Mouse (Mus musculus): ENCODE data around the gene Pou5f1. TPM values are rescaled to one million over a fixed set of nuclear protein-coding genes. Genes with fewer than 3 reads are reported as not detected.
"Not testable (repeated sequence)": the region's sequence is repeated elsewhere in the genome, so short reads cannot be mapped to it uniquely, and the experiment has no call there.

Gene Pou5f1
- not detected in 2 replicates for polyA plus RNA-seq (2014; fragmentation: Nextera tagmentation; extraction: Ambion mirVana)

- Histone ChIP-seq H3K9ac (ENCODE audit: low read depth, low read length) (no peak within 1 kb of the TSS), H3K27me3 (ENCODE audit: control insufficient read depth, insufficient read depth, low read length) (peaks cover 52% of the 10 kb centered on the region), H3K4me2 (no peak within 1 kb of the TSS), H3K27ac (ENCODE audit: low read depth, low read length) (no peak within 1 kb of the TSS), H3K4me3 (ENCODE audit: low read depth, low read length) (no peak within 1 kb of the TSS), H3K36me3 (ENCODE audit: control insufficient read depth, insufficient read depth, low read length) (no peaks in the 10 kb centered on the region), H3K4me1 (ENCODE audit: control insufficient read depth, insufficient read depth, low read length) (no peaks in the 10 kb centered on the region), H3K9me3 (replicated peaks; ENCODE audit: control insufficient read depth, low read length) (no peaks in the 10 kb centered on the region)
- no peak for ATAC-seq (replicated peaks; ENCODE audit: insufficient number of reproducible peaks, low FRiP score, low TSS enrichment)
- WGBS (ENCODE audit: insufficient replicate concordance): 23% methylated on average over 13 of the region's 13 CpGs
These were observed at the start of gene Pou5f1 for GRCm38 (mm10) chr17:35505776-35506175. TSS of gene Pou5f1 (plus strand) at chr17:35506018.

DNA sequence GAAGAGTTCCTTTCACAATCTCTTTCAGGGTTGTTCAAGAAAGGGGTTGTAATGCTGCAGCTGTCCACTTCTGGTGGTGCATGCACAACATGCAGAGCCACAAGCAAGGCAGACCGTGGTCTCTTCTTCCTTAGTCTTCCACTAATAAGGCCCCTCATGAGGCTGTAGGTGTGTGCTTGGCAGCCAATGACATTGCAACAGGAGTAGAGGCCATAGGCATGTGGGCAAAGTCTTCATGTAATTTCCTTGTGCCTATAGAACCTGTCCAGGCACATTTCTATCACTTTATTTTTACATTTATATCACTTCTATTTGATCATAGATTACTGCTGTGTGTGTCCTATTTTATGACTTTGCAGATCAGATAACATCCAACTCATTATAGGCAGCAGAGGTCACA, 47.6 kb upstream of the Pou5f1 start:
- no CpG with 5 or more reads among the region's 1 CpGs for WGBS (ENCODE audit: insufficient replicate concordance)

DNA sequence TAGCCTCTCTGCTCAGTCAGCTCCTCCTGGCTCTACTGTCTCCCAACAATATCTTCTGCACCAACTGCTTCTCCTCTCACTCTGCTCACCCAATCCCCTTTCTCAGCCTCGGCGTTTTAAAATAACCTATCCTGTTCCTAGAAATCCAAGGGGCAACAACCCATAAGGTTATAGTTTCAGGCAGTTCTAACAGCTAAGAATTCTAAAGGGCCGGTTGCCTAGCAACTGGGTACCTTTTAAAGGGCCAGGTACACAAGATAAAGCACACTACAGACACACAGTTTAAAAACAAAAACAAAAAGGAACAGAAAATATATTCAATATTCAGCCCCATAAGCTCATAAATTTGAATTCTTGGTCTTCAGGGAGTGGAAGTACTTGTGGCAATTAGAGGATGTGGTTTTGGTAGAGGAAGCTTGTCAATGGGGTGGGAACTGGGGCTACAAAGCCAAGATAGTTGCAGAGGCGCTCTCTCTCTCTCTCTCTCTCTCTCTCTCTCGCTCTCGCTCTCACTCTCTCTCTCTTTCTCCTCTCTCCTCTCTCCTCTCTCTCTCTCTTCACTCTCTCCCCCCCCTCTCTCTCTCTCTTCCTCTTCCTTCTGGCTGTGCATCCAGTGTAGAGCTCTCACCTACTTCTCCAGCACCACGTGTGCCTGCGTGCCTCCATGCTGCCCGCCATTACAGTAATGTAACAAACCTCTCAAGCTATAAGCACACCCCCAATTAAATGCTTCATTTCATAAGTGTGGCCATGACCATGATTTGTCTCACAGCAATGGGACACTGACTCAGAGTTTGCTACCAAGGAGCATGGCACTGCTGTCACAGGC, 45.1 kb upstream of the Pou5f1 start:
- not testable (repeated sequence) for H3K27ac ChIP-seq (ENCODE audit: low read depth, low read length); H3K4me2 ChIP-seq; H3K36me3 ChIP-seq (ENCODE audit: control insufficient read depth, insufficient read depth, low read length); ATAC-seq (replicated peaks; ENCODE audit: insufficient number of reproducible peaks, low FRiP score, low TSS enrichment); H3K27me3 ChIP-seq (ENCODE audit: control insufficient read depth, insufficient read depth, low read length); H3K9ac ChIP-seq (ENCODE audit: low read depth, low read length); H3K4me1 ChIP-seq (ENCODE audit: control insufficient read depth, insufficient read depth, low read length); H3K9me3 ChIP-seq (replicated peaks; ENCODE audit: control insufficient read depth, low read length); H3K4me3 ChIP-seq (ENCODE audit: low read depth, low read length)
- WGBS (ENCODE audit: insufficient replicate concordance): 54% methylated on average over 3 of the region's 9 CpGs

More for the DNA sequence above, 47.6 kb upstream of the Pou5f1 start:
- H3K36me3 ChIP-seq (ENCODE audit: control insufficient read depth, insufficient read depth, low read length); H3K9me3 ChIP-seq (replicated peaks; ENCODE audit: control insufficient read depth, low read length); H3K27me3 ChIP-seq (ENCODE audit: control insufficient read depth, insufficient read depth, low read length); H3K4me3 ChIP-seq (ENCODE audit: low read depth, low read length); H3K4me1 ChIP-seq (ENCODE audit: control insufficient read depth, insufficient read depth, low read length); H3K27ac ChIP-seq (ENCODE audit: low read depth, low read length); H3K4me2 ChIP-seq; ATAC-seq (replicated peaks; ENCODE audit: insufficient number of reproducible peaks, low FRiP score, low TSS enrichment); H3K9ac ChIP-seq (ENCODE audit: low read depth, low read length): not testable (repeated sequence)

DNA sequence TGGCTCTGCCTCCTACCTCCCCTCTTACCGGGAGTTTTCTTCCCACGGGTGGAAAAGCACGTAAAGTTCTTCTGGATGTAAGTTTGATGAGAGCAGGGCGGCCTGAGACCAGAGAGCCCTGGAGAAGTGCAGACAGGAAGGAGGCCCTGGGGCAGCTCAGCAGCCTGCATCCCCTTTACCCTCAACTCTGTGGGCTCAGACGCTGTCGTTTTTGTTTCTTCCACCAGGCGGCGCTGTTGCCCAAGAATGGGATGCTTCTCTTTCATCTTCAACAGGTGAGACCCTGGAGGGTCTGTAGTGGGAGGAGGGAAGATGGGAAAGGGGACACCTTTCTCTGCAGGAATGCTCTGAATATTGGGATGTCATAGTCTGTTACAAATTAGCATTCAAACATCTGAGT, 40.2 kb upstream of the Pou5f1 start:
- H3K9me3 ChIP-seq (replicated peaks; ENCODE audit: control insufficient read depth, low read length); H3K4me2 ChIP-seq; H3K4me1 ChIP-seq (ENCODE audit: control insufficient read depth, insufficient read depth, low read length); H3K36me3 ChIP-seq (ENCODE audit: control insufficient read depth, insufficient read depth, low read length); ATAC-seq (replicated peaks; ENCODE audit: insufficient number of reproducible peaks, low FRiP score, low TSS enrichment); H3K9ac ChIP-seq (ENCODE audit: low read depth, low read length); H3K27ac ChIP-seq (ENCODE audit: low read depth, low read length); H3K4me3 ChIP-seq (ENCODE audit: low read depth, low read length): not testable (repeated sequence)
- 5% methylated on average over 8 of the region's 8 CpGs for whole genome bisulfite sequencing (ENCODE audit: insufficient replicate concordance)
- peaks cover 21% of the 10 kb centered on the region for H3K27me3 ChIP-seq (ENCODE audit: control insufficient read depth, insufficient read depth, low read length)

GRCm38 (mm10) chr17:35468936-35469335, 36.9 kb upstream of the Pou5f1 start:
- not testable (repeated sequence) for H3K36me3 ChIP-seq (ENCODE audit: control insufficient read depth, insufficient read depth, low read length); ATAC-seq (replicated peaks; ENCODE audit: insufficient number of reproducible peaks, low FRiP score, low TSS enrichment); H3K4me1 ChIP-seq (ENCODE audit: control insufficient read depth, insufficient read depth, low read length); H3K9me3 ChIP-seq (replicated peaks; ENCODE audit: control insufficient read depth, low read length); H3K4me2 ChIP-seq; H3K9ac ChIP-seq (ENCODE audit: low read depth, low read length); H3K27ac ChIP-seq (ENCODE audit: low read depth, low read length); H3K4me3 ChIP-seq (ENCODE audit: low read depth, low read length)
- 41% methylated on average over 3 of the region's 3 CpGs for WGBS (ENCODE audit: insufficient replicate concordance)
- H3K27me3 ChIP-seq (ENCODE audit: control insufficient read depth, insufficient read depth, low read length): peaks cover 26% of the 10 kb centered on the region

DNA sequence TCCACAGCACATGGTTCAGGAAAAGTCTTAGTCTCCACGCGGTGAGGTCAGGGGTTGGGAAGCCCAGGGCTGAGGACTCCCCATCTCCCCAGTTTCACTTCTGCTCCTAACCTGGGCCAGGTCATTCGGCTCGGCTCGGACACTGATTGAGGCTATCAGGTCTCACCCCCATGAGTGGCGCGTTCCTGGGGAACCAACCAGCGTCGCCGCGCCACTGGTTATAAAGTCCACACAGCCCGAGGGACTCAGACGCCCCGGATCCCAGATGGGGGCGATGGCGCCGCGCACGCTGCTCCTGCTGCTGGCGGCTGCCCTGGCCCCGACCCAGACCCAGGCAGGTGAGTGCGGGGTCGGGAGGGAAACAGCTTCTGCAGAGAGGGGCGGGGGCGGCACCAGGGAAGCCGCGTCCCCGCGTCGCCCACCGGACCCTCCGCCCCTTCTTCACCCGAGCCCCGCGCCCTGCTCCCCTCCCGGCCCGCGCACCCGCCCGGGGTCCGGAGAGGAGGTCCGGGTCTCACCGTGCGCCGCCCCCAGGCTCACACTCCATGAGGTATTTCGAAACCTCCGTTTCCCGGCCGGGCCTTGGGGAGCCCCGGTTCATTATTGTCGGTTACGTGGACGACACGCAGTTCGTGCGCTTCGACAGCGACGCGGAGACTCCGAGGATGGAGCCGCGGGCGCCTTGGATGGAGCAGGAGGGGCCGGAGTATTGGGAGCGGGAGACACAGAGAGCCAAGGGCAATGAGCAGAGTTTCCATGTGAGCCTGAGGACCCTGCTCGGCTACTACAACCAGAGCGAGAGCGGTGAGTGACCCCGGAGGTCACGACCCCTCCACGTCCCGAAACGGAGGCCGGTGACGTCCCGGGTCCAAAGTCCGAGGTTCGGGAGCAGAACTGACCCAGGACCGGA, 35.7 kb upstream of the Pou5f1 start, which contains the start of gene H2-Q10:
TSS of gene H2-Q10 (plus strand) at position 248 of the 910 bp plus-strand sequence.
- Histone ChIP-seq H3K9me3 (replicated peaks; ENCODE audit: control insufficient read depth, low read length) (no peaks in the 10 kb centered on the region), H3K36me3 (ENCODE audit: control insufficient read depth, insufficient read depth, low read length) (no peaks in the 10 kb centered on the region), H3K4me2 (peak within 1 kb of the TSS; percentile 77), H3K27me3 (ENCODE audit: control insufficient read depth, insufficient read depth, low read length) (peaks cover 28% of the 10 kb centered on the region), H3K4me3 (ENCODE audit: low read depth, low read length) (peak within 1 kb of the TSS; percentile 46), H3K4me1 (ENCODE audit: control insufficient read depth, insufficient read depth, low read length) (peaks cover 7% of the 10 kb centered on the region; the same call in 1 of the 2 replicates), H3K9ac (ENCODE audit: low read depth, low read length) (0 out of 2 replicates have a peak within 1 kb of the TSS, but pooled peaks have one; percentile 13), H3K27ac (ENCODE audit: low read depth, low read length) (no peak within 1 kb of the TSS)
- 2% methylated on average over 74 of the region's 80 CpGs for WGBS (ENCODE audit: insufficient replicate concordance)
- ATAC-seq (replicated peaks; ENCODE audit: insufficient number of reproducible peaks, low FRiP score, low TSS enrichment): no peak

DNA sequence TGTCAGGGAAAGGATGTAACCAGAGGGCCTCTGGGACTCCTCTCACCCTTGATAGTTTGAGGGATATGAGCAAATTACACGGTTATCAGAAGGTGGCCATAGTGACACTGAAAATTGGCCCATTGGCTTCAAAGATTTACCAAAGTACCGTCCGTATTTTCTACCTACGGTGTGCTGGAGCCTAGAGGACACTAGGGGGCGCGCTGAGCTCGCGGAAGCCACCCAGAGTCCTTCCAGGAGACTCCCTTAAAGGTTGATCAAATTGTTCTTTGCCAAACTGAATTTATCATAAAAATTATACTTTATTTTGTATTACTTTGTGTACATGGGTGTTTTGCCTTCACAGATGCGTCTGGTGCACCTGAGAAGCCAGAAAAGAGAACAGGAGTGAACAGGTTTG, 21.8 kb upstream of the Pou5f1 start:
- no peak overlapping the region for H3K4me3 ChIP-seq (ENCODE audit: low read depth, low read length)
- no peaks in the 10 kb centered on the region for H3K9me3 ChIP-seq (replicated peaks; ENCODE audit: control insufficient read depth, low read length)
- 1% methylated on average over 9 of the region's 9 CpGs for WGBS (ENCODE audit: insufficient replicate concordance)
- no peaks in the 10 kb centered on the region for H3K36me3 ChIP-seq (ENCODE audit: control insufficient read depth, insufficient read depth, low read length)
- no peak overlapping the region for H3K9ac ChIP-seq (ENCODE audit: low read depth, low read length)
- H3K27ac ChIP-seq (ENCODE audit: low read depth, low read length): no peak overlapping the region
- no peak for ATAC-seq (replicated peaks; ENCODE audit: insufficient number of reproducible peaks, low FRiP score, low TSS enrichment)
- no peak overlapping the region for H3K4me2 ChIP-seq
- H3K4me1 ChIP-seq (ENCODE audit: control insufficient read depth, insufficient read depth, low read length): no peaks in the 10 kb centered on the region
- H3K27me3 ChIP-seq (ENCODE audit: control insufficient read depth, insufficient read depth, low read length): no peaks in the 10 kb centered on the region

DNA sequence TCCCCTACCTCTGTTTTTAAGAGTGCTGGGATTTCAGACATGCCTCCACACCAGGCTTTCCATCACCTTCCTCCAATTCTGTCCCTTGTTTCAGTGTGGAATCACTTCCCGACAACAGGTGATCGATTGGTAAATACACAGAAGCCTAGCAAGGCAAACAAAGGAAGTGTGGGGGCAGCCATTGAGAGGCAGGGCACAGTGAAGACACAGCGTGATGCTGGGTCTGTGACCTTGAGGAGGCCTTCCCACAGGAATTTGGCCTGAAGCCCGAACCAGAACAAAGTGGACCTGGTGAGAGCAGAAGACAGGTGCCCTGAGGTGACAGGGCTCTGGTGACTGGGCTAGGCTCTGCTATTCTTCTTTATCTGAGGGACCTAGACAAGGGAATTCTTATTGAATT, 20.1 kb upstream of the Pou5f1 start:
- 35% methylated on average over 4 of the region's 4 CpGs for WGBS (ENCODE audit: insufficient replicate concordance)
- Histone ChIP-seq H3K9me3 (replicated peaks; ENCODE audit: control insufficient read depth, low read length) (no peaks in the 10 kb centered on the region), H3K4me3 (ENCODE audit: low read depth, low read length) (no peak overlapping the region), H3K9ac (ENCODE audit: low read depth, low read length) (no peak overlapping the region; the same call in 1 of the 2 replicates), H3K27me3 (ENCODE audit: control insufficient read depth, insufficient read depth, low read length) (peaks cover 4% of the 10 kb centered on the region), H3K36me3 (ENCODE audit: control insufficient read depth, insufficient read depth, low read length) (no peaks in the 10 kb centered on the region), H3K4me2 (no peak overlapping the region), H3K4me1 (ENCODE audit: control insufficient read depth, insufficient read depth, low read length) (no peaks in the 10 kb centered on the region), H3K27ac (ENCODE audit: low read depth, low read length) (no peak overlapping the region)
- ATAC-seq (replicated peaks; ENCODE audit: insufficient number of reproducible peaks, low FRiP score, low TSS enrichment): no peak
